Mouse (Mus musculus) bone marrow macrophage, adult 2 months (primary cell): ENCODE results near the gene 4921507P07Rik. TPM values are rescaled to one million over a fixed set of nuclear protein-coding genes. Genes with fewer than 3 reads are reported as not detected.
"Not testable (repeated sequence)": the region's sequence is repeated elsewhere in the genome, so short reads cannot be mapped to it uniquely, and the experiment has no call there.

ENCODE experiments used
- H3K27ac ChIP-seq: 2 replicates; pipeline ENCODE4 v1.5.1; 2012; ENCODE audit warnings: low read depth, low read length; ENCODE audit not compliant: insufficient read depth
- H3K4me1 ChIP-seq: 2 replicates; pipeline ENCODE4 v1.6.1; 2012; ENCODE audit warnings: low read length; ENCODE audit not compliant: control insufficient read depth, insufficient read depth
- H3K4me3 ChIP-seq: 2 replicates; pipeline ENCODE4 v1.5.1; 2012; ENCODE audit warnings: mild to moderate bottlenecking, low read length, moderate library complexity; ENCODE audit not compliant: insufficient read depth
- CTCF ChIP-seq: IDR thresholded peaks from 2 replicates; pipeline ENCODE4 v1.5.1; 2012; ENCODE audit warnings: low read depth, mild to moderate bottlenecking, low read length, moderate library complexity
- POLR2A ChIP-seq: IDR thresholded peaks from 2 replicates; pipeline ENCODE4 v1.6.1; 2012; ENCODE audit warnings: mild to moderate bottlenecking, low read depth, low read length, borderline replicate concordance
- polyA plus RNA-seq: library from polyadenylated mRNA; stranded (reverse); fragments of >200 nt; gene quantifications from 2 replicates; pipeline ENCODE4 v1.2.4, GENCODE M21; 2012; ENCODE audit not compliant: missing spikeins, insufficient read depth, insufficient read length

4921507P07Rik gene
- polyA plus RNA-seq, 1 experiment: 0.23 TPM

GRCm38 (mm10) chr6:50562421-50562820, 34.0 kb downstream of the 4921507P07Rik start:
- Histone ChIP-seq H3K4me1 (peaks cover 5% of the 10 kb centered on the region), H3K4me3 (no peak overlapping the region), H3K27ac (no peak overlapping the region)
- TF ChIP-seq POLR2A (no peak), CTCF (no peak)

- TF ChIP-seq CTCF: no peak
- no peak for TF ChIP-seq POLR2A
- H3K4me1 ChIP-seq: peaks cover 5% of the 10 kb centered on the region
- no peak overlapping the region for H3K27ac ChIP-seq
- no peak overlapping the region for H3K4me3 ChIP-seq
Measured at GRCm38 (mm10) chr6:50560776-50561175, 35.7 kb downstream of the 4921507P07Rik start.

GRCm38 (mm10) chr6:50558877-50559276, 37.6 kb downstream of the 4921507P07Rik start:
- H3K4me3 ChIP-seq: no peak overlapping the region
- H3K27ac ChIP-seq: no peak overlapping the region
- TF ChIP-seq CTCF: no peak
- no peak for TF ChIP-seq POLR2A
- H3K4me1 ChIP-seq: peaks cover 5% of the 10 kb centered on the region

- TF ChIP-seq CTCF (no peak), POLR2A (no peak)
- Histone ChIP-seq H3K4me1 (peaks cover 5% of the 10 kb centered on the region), H3K27ac (no peak overlapping the region), H3K4me3 (no peak overlapping the region)
Measured at GRCm38 (mm10) chr6:50557566-50557965, 38.9 kb downstream of the 4921507P07Rik start.

- H3K4me1 ChIP-seq, H3K4me3 ChIP-seq, H3K27ac ChIP-seq: not testable (repeated sequence)
Measured at GRCm38 (mm10) chr6:50554223-50554622, 42.2 kb downstream of the 4921507P07Rik start.

GRCm38 (mm10) chr6:50552881-50553518, 43.4 kb downstream of the 4921507P07Rik start:
- Histone ChIP-seq H3K27ac (no peak overlapping the region), H3K4me1 (peaks cover 4% of the 10 kb centered on the region), H3K4me3 (no peak overlapping the region)
- TF ChIP-seq CTCF (no peak), POLR2A (no peak)

- H3K4me1 ChIP-seq: peaks cover 14% of the 10 kb centered on the region
- H3K27ac ChIP-seq: no peak overlapping the region
- no peak overlapping the region for H3K4me3 ChIP-seq
- TF ChIP-seq CTCF (no peak), POLR2A (no peak)
Measured at GRCm38 (mm10) chr6:50549791-50550190, 46.6 kb downstream of the 4921507P07Rik start.

GRCm38 (mm10) chr6:50549051-50549450, 47.4 kb downstream of the 4921507P07Rik start:
- H3K4me3 ChIP-seq: no peak overlapping the region
- H3K4me1 ChIP-seq: peaks cover 14% of the 10 kb centered on the region
- H3K27ac ChIP-seq: no peak overlapping the region
- TF ChIP-seq POLR2A: no peak
- no peak for TF ChIP-seq CTCF

- peak overlapping the region; percentile 36 for H3K27ac ChIP-seq
- peaks cover 17% of the 10 kb centered on the region for H3K4me1 ChIP-seq
- TF ChIP-seq POLR2A (no peak), CTCF (peak; percentile 62)
- no peak overlapping the region for H3K4me3 ChIP-seq
Measured at GRCm38 (mm10) chr6:50545412-50546043, 50.9 kb downstream of the 4921507P07Rik start.

- Histone ChIP-seq H3K27ac (0 out of 2 replicates have a peak overlapping the region, but pooled peaks have one; percentile 12), H3K4me1 (peaks cover 14% of the 10 kb centered on the region), H3K4me3 (no peak overlapping the region)
- no peak for TF ChIP-seq POLR2A
- TF ChIP-seq CTCF: no peak
Measured at GRCm38 (mm10) chr6:50542535-50542934, 53.9 kb downstream of the 4921507P07Rik start.

GRCm38 (mm10) chr6:50539641-50540040, 56.8 kb downstream of the 4921507P07Rik start:
- no peak overlapping the region for H3K27ac ChIP-seq
- H3K4me3 ChIP-seq: no peak overlapping the region
- peaks cover 8% of the 10 kb centered on the region for H3K4me1 ChIP-seq
- no peak for TF ChIP-seq CTCF
- no peak for TF ChIP-seq POLR2A
